Mouse (Mus musculus): ENCODE data around the gene Gm10722.
"Not testable (repeated sequence)": the region's sequence is repeated elsewhere in the genome, so short reads cannot be mapped to it uniquely, and the experiment has no call there.

Gm10722 gene

DNA sequence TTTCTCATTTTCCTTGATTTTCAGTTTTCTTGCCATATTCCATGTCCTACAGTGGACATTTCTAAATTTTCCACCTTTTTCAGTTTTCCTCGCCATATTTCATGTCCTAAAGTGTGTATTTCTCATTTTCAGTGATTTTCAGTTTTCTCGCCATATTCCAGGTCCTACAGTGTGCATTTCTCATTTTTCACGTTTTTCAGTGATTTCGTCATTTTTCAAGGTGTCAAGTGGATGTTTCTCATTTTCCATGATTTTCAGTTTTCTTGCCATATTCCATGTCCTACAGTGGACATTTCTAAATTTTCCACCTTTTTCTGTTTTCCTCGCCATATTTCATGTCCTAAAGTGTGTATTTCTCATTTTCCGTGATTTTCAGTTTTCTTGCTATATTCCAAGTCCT, 24.9 kb downstream of the Gm10722 start:
- not testable (repeated sequence) for DNase-seq (ENCODE audit: low read depth, low spot score)

DNA sequence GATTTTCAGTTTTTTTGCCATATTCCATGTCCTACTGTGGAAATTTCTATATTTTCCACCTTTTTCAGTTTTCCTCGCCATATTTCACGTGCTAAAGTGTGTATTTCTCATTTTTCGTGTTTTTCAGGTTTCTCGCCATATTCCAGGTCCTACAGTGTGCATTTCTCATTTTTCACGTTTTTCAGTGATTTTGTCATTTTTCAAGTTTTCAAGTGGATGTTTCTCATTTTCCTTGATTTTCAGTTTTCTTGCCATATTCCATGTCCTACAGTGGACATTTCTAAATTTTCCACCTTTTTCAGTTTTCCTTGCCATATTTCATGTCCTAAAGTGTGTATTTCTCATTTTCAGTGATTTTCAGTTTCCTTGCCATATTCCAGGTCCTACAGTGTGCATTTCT, 25.4 kb downstream of the Gm10722 start:
- DNase-seq (ENCODE audit: low read depth, low spot score): not testable (repeated sequence)

DNA sequence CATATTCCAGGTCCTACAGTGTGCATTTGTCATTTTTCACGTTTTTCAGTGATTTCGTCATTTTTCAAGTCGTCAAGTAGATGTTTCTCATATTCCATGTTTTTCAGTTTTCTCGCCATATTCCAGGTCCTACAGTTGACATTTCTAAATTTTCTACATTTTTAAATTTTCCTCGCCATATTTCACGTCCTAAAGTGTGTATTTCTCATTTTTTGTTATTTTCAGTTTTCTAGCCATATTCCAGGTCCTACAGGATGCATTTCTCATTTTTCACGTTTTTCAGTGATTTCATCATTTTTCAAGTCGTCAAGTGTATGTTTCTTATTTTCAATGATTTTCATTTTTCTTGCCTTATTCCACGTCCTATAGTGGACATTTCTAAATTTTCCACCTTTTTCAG, 26.0 kb downstream of the Gm10722 start:
- not testable (repeated sequence) for DNase-seq (ENCODE audit: low read depth, low spot score)

DNA sequence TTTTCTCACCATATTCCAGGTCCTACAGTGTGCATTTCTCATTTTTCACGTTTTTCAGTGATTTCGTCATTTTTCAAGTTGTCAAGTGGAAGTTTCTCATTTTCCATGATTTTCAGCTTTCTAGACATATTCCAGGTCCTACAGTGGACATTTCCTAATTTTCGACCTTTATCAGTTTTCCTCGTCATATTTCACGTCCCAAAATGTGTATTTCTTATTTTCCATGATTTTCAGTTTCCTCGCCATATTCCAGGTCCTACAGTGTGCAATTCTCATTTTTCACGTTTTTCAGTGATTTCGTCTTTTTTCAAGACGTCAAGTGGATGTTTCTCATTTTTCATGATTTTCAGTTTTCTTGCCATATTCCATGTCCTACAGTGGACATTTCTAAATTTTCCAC, 26.5 kb downstream of the Gm10722 start:
- DNase-seq (ENCODE audit: low read depth, low spot score): peak; percentile 47

DNA sequence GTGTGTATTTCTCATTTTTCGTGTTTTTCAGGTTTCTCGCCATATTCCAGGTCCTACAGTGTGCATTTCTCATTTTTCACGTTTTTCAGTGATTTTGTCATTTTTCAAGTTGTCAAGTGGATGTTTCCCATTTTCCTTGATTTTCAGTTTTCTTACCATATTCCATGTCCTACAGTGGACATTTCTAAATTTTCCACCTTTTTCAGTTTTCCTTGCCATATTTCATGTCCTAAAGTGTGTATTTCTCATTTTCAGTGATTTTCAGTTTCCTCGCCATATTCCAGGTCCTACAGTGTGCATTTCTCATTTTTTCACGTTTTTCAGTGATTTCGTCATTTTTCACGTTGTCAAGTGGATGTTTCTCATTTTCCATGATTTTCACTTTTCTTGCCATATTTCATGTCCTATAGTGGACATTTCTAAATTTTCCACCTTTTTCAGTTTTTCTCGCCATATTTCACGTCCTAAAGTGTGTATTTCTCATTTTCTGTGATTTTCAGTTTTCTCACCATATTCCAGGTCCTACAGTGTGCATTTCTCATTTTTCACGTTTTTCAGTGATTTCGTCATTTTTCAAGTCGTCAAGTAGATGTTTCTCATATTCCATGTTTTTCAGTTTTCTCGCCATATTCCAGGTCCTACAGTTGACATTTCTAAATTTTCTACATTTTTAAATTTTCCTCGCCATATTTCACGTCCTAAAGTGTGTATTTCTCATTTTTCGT, 28.7 kb downstream of the Gm10722 start:
- DNase-seq (ENCODE audit: low read depth, low spot score): not testable (repeated sequence)

DNA sequence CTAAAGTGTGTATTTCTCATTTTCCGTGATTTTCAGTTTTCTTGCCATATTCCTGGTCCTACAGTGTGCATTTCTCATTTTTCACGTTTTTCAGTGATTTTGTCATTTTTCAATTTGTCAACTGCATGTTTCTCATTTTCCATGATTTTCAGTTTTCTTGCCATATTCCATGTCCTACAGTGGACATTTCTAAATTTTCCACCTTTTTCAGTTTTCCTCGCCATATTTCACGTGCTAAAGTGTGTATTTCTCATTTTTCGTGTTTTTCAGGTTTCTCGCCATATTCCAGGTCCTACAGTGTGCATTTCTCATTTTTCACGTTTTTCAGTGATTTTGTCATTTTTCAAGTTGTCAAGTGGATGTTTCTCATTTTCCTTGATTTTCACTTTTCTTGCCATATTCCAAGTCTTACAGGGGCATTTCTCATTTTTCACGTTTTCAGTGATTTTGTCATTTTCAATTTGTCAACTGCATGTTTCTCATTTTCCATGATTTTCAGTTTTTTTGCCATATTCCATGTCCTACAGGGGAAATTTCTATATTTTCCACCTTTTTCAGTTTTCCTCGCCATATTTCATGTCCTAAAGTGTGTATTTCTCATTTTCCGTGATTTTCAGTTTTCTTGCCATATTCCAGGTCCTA, 30.1 kb downstream of the Gm10722 start:
- DNase-seq (ENCODE audit: low read depth, low spot score): peak; percentile 88

DNA sequence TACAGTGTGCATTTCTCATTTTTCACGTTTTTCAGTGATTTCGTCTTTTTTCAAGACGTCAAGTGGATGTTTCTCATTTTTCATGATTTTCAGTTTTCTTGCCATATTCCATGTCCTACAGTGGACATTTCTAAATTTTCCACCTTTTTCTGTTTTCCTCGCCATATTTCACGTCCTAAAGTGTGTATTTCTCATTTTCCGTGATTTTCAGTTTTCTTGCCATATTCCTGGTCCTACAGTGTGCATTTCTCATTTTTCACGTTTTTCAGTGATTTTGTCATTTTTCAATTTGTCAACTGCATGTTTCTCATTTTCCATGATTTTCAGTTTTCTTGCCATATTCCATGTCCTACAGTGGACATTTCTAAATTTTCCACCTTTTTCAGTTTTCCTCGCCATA, 33.6 kb downstream of the Gm10722 start, which contains the start of gene Gm17535:
Gm17535 (plus strand) TSS at position 301 of the 400 bp plus-strand sequence.
- not testable (repeated sequence) for DNase-seq (ENCODE audit: low read depth, low spot score)

DNA sequence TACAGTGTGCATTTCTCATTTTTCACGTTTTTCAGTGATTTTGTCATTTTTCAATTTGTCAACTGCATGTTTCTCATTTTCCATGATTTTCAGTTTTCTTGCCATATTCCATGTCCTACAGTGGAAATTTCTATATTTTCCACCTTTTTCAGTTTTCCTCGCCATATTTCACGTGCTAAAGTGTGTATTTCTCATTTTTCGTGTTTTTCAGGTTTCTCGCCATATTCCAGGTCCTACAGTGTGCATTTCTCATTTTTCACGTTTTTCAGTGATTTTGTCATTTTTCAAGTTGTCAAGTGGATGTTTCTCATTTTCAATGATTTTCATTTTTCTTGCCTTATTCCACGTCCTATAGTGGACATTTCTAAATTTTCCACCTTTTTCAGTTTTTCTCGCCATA, 35.9 kb downstream of the Gm10722 start, which contains the start of gene Gm10715:
Gm10715 (plus strand) TSS at position 301 of the 400 bp plus-strand sequence.
- not testable (repeated sequence) for DNase-seq (ENCODE audit: low read depth, low spot score)

DNA sequence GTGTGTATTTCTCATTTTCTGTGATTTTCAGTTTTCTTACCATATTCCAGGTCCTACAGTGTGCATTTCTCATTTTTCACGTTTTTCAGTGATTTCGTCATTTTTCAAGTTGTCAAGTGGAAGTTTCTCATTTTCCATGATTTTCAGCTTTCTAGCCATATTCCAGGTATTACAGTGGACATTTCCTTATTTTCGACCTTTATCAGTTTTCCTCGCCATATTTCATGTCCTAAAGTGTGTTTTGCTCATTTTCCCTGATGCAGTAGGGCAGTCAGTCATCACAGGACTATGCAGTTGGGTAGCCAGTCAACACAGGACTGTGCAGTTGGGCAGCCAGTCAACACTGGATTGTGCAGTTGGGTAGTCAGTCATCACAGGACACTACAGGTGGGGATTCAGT, 37.4 kb downstream of the Gm10722 start:
- DNase-seq (ENCODE audit: low read depth, low spot score): peak; percentile 6

Data from retina, adult 2 months (tissue).